Mouse (Mus musculus): ENCODE measurements around the gene Oaz2.

Gene Oaz2

DNA sequence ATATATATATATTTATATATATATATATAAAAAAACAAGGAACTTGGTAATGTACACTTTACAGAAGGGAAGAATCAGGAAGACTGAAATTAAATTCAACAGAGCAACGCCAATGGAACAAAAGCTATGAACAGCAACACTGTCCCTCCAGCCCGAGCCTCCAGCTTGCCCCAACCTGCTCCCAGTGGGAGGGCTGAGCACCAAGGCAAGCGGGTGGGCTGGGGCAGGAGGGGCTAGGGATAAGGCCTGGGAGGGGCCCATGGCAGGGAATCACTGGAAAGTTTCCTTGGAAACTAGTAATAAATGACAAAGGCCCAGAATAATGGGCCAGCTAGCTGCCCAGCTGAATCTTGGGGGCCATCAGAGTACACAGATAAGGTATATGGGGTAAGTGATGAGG lies 24.7 kb downstream of the Oaz2 start:
- in situ Hi-C loops (cut with MboI, MseI): no loop called here

DNA sequence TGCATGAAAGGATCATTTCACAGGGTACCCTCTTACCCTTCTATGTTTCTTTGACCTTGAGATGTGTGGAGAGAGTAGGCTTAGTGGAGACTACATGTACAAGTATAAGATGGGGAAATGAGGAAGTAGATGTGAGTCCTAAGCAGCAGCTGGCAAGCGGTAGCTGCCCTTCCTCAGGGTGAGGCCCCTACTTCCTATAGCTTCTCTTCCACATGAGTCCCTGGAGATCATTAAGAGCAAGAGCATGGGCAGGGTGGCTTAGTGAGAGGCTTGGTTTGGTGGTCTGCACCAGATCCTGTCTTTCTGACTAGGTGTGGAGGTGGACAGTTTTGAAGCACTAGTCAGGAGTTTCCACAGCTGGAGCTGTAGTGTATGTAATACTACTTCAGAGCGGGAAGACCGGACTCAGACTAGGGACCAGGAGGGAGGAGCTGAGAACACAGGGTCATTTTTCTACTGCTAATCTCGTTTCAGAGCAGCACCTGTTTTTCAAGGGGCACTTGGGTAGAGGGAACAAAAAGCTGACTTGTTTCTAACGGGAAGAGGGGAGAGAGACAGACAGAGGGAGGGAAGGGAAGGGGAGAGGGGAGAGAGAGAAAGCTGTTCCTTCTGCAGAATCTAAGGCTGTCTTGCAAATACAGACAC lies 25.3 kb downstream of the Oaz2 start:
- in situ Hi-C loops (cut with MboI, MseI): no loop called here

DNA sequence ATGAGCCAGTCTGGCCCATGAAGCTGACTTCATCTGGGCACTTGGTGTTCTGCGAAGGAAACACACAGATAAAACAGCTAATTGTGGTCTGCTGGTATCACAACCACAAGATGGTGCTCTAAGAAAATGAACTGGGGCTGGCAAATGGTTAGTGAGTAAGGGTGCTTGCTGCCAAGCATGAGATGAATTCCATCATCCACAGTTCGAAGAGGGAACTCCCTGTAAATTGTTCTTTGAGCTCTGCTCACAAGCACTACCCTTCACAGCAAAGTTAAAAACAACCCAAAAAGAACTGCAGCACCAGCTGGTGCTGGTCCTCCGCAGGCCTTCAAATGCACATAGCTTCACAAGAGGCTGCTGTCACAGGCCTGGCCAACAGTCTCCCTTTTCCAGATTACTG lies 27.8 kb downstream of the Oaz2 start:
- in situ Hi-C loops (cut with MboI, MseI): no loop called here

DNA sequence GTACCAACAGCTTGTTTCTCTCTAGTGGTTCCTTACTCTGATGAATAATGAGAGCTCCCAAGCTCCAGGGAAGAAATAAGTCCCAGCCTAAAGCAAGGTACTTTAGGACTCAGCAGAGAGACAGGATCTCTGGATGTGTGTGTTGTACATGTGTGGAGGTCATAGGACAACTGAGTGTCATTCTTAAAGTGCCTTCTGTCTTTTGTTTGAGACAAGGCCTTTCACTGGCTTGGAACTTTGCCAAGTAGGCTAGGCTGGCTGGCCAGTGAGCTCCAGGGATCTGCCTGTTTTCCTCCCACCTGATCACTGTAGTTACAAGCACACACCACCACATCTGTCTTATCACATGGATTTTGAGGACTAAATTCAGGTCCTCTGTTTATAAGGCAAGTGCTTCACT lies 28.5 kb downstream of the Oaz2 start:
- in situ Hi-C loops (cut with MboI, MseI): no loop called here

DNA sequence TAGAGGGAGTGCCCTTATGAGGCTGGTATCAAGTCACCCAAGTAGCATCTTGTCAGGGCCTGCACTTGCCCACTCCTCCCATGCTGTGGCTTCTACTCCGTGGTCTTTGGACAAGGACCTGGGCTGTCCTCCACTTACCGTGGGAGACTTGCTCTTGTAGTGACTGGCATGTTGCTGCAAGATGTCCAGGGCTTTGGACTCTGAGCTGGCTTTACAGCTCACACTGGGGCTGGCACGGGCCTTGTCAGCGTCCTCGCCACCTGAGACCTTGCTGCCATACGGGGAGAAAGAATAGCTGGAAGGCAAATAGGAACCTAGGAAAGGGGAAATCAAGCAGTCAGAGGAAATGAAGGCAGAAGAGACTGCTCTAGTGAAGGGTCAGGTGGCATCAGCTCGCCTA lies 29.6 kb downstream of the Oaz2 start:
- in situ Hi-C loops (cut with MboI, MseI): no loop called here

DNA sequence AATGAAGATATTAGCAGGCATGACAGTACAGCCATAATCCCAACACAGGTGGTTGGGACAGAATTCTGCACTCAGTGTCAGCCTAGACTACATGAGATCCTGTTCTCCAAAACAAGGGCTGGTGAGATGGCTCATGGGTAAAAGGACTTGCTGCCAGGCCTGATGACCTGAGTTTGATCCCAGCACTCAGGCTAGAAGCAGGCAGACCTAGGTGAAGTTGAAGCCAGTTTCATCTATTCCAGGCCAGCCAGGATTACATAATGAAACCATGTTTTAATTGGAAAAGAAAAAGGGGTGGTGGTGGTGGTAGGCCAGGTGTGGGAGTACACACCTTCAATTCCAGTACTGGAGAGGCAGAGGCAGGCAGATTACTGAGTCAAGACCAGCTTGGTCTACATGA lies 30.2 kb downstream of the Oaz2 start:
- in situ Hi-C loops (cut with MboI, MseI): no loop called here

DNA sequence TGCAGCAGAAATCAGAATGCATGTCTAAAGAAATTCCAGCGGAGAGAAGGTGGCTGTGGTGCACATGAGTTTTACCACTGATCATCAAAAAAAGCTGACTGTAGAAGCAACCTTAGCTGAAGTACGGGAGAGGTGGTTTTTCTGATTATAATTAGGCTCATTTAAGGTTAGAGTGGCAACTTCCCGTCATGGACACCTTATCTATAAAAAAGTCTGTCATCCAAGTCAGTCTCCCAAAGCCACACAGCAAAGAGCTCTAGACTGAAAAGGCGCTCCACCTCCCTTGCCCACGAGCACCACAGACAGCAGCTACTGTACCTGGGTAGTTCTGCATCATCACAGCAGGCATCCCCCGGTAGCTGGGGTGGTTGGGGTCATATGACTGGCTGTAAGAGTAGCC lies 32.7 kb downstream of the Oaz2 start:
- in situ Hi-C loops (cut with MboI, MseI): no loop called here

DNA sequence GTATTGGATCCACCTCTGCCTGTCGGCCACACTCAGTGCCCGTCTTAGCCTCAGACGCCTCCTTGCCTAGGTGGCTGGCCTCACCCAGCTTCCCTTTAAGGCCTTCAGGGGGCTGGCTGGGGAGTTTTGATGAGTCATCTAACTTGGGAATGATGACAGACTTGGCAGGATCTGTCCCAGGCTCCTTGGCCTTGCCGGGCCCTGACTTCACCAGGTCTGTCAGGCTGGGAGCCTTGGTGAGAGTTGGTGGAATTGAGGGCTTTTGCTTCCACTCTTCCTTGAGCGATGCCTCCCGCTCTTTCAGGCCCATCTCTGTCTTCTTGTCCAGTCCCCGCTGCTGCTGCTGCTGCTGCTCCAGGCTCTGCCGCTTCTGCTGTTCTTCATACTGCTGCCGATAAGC lies 34.5 kb downstream of the Oaz2 start:
- in situ Hi-C loops (cut with MboI, MseI): no loop called here

DNA sequence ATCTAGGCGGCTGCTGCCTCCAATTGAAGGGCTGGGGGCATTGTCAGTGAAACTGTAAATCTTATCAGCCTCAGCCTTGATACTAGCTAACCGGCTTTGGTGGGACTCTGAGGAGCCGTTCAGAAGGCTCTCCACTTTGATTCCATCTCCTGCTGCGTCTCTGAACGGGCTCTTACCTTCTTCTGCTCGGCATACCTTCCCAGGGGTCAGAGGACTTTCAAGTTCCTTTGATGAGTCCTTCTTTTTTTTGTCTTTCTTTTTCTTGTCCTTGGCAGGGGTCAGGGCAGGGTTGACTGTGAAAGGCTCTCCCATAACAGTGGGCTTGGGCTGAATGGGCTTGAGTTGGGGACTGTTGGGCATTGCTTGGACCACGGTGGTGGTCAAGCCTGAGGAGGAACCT lies 35.4 kb downstream of the Oaz2 start:
- in situ Hi-C loops (cut with MboI, MseI): no loop called here

DNA sequence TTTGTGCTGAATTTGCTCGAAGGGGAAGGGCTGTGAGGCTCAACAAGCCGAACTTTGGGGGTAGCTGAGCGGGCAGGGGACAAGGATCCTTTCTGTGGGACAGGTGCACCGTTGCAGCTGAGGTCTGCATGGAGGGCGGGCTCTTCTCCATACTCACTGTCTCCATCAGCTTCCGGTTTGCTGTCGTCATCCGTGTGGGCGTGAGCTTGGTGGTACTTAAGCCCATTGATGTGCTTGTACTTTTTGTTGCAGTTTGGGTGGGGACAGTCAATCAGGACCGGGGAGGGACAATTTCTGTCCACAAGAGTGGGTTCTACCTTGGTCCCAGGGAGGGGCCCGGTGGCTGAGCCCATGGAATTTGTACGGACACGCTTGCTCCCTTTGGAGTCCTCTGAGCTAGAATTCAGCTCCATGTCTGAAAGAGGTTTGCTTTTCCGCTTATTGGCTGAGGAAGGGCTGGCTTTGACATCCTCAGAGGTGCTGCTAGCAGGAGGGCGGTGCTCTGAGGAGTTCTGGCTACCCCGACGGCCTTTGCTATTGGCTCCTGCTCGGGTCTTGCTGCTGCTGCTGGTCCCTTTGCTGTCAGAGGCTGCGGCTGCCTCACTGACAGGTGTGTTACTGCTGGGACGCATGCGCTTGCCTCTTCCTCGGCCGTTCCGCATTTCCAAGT lies 36.3 kb downstream of the Oaz2 start:
- in situ Hi-C loops (cut with MboI, MseI): no loop called here

DNA sequence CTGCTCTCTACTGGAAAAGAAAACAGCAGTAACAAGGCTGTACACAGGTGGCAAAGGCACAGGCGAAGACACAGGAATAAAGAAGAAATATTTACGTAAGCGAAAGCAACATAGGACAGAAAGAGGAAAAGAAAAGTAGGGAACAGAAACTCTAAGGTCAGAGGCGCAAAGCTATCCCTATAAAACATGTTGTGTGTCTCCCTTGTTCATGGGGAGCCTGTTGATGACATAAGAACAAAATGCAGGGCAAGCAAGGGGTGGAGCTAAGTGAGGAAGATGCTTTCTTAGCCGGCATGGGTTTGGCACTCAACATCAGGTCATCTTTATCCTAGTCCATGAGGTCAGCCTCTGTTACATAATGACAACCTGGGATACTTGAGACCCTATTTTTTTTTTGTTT lies 50.4 kb downstream of the Oaz2 start:
- in situ Hi-C loops (cut with MboI, MseI): no loop called here

DNA sequence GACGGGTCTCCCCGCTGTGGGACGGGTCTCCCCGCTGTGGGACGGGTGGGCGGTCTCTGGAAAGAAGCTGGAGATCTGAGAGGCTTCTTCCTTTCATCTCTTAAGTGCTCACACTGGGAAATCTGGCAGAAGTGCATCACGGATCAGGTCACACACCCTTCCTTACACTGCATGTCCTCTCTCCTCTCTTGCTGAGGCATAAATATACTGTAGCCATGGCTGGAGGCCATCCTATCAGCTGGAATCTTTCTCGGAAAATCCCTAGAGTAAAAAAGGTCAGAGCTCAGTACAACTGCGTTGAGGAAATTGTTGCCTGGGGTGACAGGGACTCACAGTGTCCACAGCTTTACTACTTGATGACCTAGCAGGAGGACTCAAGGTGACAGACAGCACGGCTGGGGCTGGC lies 53.4 kb downstream of the Oaz2 start:
- in situ Hi-C loops (cut with MboI, MseI): no loop called here

DNA sequence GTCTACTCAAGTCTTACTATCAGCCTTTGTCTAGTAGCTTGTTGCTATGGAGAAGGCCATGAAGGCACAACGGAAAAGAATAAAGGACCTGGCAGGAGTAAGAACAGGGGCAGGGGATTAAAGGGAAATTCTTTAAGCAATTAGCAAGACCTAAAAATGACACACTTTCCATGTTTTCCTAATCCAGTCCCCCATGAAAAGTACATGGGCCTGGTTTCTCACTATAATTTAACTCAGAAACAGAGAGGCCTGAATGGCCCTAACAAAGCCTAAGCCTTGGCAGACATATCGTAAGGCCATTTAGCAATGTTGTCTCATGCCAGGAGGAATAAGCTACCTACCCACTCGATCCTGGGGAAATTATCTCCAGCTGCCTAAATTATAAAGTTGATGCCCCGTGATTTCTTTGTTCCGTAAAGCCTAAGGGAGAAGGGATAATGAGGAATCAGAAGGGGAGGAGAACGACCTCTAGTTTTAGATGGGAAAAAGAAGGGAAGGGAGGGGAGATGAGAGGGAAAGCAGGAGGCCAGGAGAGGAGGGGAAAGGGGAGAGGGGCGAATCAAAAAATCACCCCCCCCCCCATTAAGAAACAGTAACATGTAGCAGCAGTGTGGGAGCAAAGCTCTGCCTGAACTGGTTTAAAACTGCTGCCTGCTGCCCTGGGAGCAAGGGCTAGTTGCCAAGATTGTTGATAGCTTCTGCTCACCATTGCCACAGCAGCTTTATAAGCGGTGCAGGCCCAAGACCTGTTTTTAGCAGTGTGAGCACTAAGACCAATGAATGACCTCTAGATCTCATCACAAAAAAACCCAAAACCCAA lies 56.9 kb downstream of the Oaz2 start:
- in situ Hi-C loops (cut with MboI, MseI): no loop called here

DNA sequence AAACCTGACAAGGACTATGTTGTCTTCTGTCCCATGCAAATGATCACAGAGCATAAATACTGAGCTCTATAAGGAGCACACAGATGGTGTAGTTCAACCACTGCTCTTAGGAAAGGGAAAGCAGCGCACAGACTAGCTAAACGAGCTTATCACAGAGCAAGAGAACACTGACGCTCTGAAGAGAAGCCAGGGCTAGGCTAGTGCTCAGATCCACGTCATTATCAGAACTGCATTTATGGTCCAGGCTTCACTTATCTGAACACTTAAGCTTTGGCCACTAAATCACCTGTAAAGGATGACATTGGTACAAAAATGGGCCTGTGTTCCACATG lies 57.5 kb downstream of the Oaz2 start:
- in situ Hi-C loops (cut with MboI, MseI): no loop called here

DNA sequence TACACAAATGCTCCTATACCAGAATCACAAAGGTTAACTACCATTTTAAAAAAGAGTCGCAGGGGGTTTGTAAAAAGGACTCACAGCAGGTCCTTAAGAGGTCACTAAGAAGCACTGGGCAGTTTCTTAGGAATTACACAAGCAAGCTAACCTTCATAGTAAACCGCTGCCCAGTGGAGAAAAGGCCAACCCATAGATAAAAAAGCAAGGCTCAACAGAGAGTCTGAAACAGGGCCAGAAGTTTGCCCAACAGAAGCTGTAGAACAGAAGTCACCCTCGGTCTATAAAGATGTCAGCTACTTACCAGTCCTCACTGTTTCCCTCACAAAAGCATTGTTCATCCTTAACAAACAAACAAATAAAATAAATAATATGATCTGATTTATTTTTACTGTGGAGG lies 58.6 kb downstream of the Oaz2 start:
- in situ Hi-C loops (cut with MboI, MseI): no loop called here

DNA sequence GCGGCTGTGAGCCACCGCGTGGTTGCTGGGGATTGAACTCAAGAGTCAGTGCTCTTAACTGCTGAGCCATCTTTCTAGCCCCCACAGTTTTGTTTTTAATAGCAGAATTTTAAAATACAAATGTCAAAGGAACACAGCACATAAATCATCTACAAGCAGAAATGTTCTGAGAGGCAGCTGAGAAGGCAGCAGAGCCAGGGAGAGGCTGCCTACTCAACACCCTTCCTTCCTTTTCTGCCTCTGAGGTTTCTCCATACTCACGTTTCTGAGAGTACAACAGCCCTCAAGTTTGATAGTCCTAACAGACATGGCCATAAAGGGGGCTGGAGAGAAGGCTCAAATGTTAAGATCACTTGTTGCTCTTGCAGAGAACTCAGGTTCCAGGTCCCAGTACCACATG lies 59.7 kb downstream of the Oaz2 start:
- in situ Hi-C loops (cut with MboI, MseI): no loop called here

DNA sequence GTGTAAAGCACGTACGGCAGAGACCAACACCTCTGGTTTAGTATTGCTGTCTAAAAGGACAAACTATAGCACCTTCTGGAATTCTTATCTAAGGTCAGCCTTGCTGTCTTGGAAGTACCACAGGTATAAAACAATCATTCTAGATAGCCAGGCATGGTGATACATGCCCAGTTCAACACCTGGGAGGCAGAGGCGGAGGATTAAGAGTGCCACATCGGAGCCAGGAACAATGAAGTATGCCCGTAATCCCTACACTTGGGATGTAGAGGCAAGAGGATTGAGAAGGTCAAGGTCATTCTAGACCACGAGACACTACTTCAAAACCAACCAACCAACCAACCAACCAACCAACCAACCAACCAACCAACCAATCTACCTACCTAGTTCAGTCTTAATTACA lies 60.8 kb downstream of the Oaz2 start:
- in situ Hi-C loops (cut with MboI, MseI): no loop called here

DNA sequence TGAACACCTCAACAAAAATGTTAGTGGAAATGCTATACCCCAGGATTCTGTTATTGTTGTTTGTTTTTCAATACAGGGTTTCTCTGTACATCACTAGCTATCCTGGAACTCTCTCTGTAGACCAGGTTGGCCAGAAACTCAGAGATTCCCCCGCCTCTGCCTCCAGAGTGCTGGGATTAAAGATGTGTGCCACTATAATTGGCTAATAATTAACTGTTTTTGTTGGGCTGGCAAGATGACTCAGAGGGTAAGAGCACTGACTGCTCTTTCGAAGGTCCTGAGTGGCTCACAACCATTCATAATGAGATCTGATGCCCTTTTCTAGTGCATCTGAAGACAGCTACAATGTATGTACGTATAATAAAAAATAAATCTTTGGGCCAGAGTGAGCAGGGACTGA lies 67.1 kb downstream of the Oaz2 start:
- in situ Hi-C loops (cut with MboI, MseI): no loop called here

Measured in T-helper 1 cell (primary cell).